Mouse (Mus musculus) C2C12 (cell line): ENCODE results near the gene Hip1r.

Source experiments
- CTCF ChIP-seq: IDR thresholded peaks from one replicate; pipeline ENCODE4 v1.5.1; 2011; ENCODE audit not compliant: control insufficient read depth, insufficient read depth, insufficient read length
- MAX ChIP-seq: IDR thresholded peaks from one replicate; pipeline ENCODE4 v1.6.1; 2011; ENCODE audit warnings: mild to moderate bottlenecking, control low read depth
- MYOG ChIP-seq: IDR thresholded peaks from one replicate; pipeline ENCODE4 v1.6.1; 2011; ENCODE audit not compliant: control insufficient read depth, insufficient read length; ENCODE audit errors: extremely low read depth
- USF1 ChIP-seq: IDR thresholded peaks from one replicate; pipeline ENCODE4 v1.6.1; 2011; ENCODE audit warnings: low read depth, mild to moderate bottlenecking, control low read depth, moderate library complexity

- TF ChIP-seq CTCF: no peak
- TF ChIP-seq USF1: no peak
- peak; percentile 90 for TF ChIP-seq MAX
- TF ChIP-seq MYOG: no peak
These were observed 73.4 kb downstream of the Hip1r start for GRCm38 (mm10) chr5:124046741-124047401.
